Mouse (Mus musculus): ENCODE results near the gene Hoxd13. TPM values are rescaled to one million over a fixed set of nuclear protein-coding genes. Genes with fewer than 3 reads are reported as not detected.
A peak's percentile ranks its signal among the peaks of the same experiment; 100 is the strongest.

Hoxd13 gene
- polyA plus RNA-seq, 2 experiments, result 0.29 TPM; not detected in 1

GRCm38 (mm10) chr2:74699664-74700545 is 31.8 kb downstream of the Hoxd13 start:
- Histone ChIP-seq H3K4me2 (ENCODE audit: low read depth) (no peak overlapping the region), H3K4me1 (replicated peaks; ENCODE audit: control insufficient read depth in 2 of 2, insufficient read depth in 2 of 2, low read length in 1 of 2) (no peaks in the 10 kb centered on the region), H3K27ac (no peak overlapping the region), H3K9me3 (ENCODE audit: control insufficient read depth, low read length) (no peaks in the 10 kb centered on the region), H3K36me3 (replicated peaks; ENCODE audit: control insufficient read depth, insufficient read depth, low read depth) (no peaks in the 10 kb centered on the region), H3K4me3 (ENCODE audit: insufficient read depth in 1 of 2, low read depth in 2 of 2, low read length in 2 of 2) (no peak overlapping the region), H3K9ac (replicated peaks) (no peak overlapping the region), H3K27me3 (ENCODE audit: control insufficient read depth, insufficient read depth, low read length) (peaks cover 99% of the 10 kb centered on the region)
- TF ChIP-seq EP300 (IDR thresholded peaks at IDR 0.05; ENCODE audit: low read depth) (no peak), CTCF (IDR thresholded peaks at IDR 0.05; ENCODE audit: low read depth) (no peak)
- no peak for ATAC-seq (ENCODE audit: insufficient read depth)
- 11% methylated on average over 23 of the region's 23 CpGs for WGBS (ENCODE audit: insufficient replicate concordance)
- DNase-seq (ENCODE audit: low read depth in 3 of 3, low spot score in 3 of 3), result no peak

- no peak for TF ChIP-seq EP300 (IDR thresholded peaks at IDR 0.05; ENCODE audit: low read depth)
- no peak for TF ChIP-seq CTCF (IDR thresholded peaks at IDR 0.05; ENCODE audit: low read depth)
- Histone ChIP-seq H3K27me3 (ENCODE audit: control insufficient read depth, insufficient read depth, low read length) (peaks cover 99% of the 10 kb centered on the region), H3K9ac (replicated peaks) (no peak overlapping the region), H3K4me3 (ENCODE audit: insufficient read depth in 1 of 2, low read depth in 2 of 2, low read length in 2 of 2) (no peak overlapping the region), H3K27ac (no peak overlapping the region), H3K36me3 (replicated peaks; ENCODE audit: control insufficient read depth, insufficient read depth, low read depth) (no peaks in the 10 kb centered on the region), H3K4me1 (replicated peaks; ENCODE audit: control insufficient read depth in 2 of 2, insufficient read depth in 2 of 2, low read length in 1 of 2) (no peaks in the 10 kb centered on the region), H3K4me2 (ENCODE audit: low read depth) (no peak overlapping the region), H3K9me3 (ENCODE audit: control insufficient read depth, low read length) (no peaks in the 10 kb centered on the region)
- WGBS (ENCODE audit: insufficient replicate concordance), result 11% methylated on average over 22 of the region's 22 CpGs
- DNase-seq (ENCODE audit: low read depth in 3 of 3, low spot score in 3 of 3) (no peak), ATAC-seq (ENCODE audit: insufficient read depth) (no peak)
Measured at GRCm38 (mm10) chr2:74700546-74701112, 32.5 kb downstream of the Hoxd13 start.

- Histone ChIP-seq H3K9me3 (ENCODE audit: control insufficient read depth, low read length) (no peaks in the 10 kb centered on the region), H3K9ac (replicated peaks) (no peak overlapping the region), H3K27ac (no peak overlapping the region), H3K36me3 (replicated peaks; ENCODE audit: control insufficient read depth, insufficient read depth, low read depth) (no peaks in the 10 kb centered on the region), H3K4me1 (replicated peaks; ENCODE audit: control insufficient read depth in 2 of 2, insufficient read depth in 2 of 2, low read length in 1 of 2) (no peaks in the 10 kb centered on the region), H3K4me2 (ENCODE audit: low read depth) (no peak overlapping the region), H3K27me3 (ENCODE audit: control insufficient read depth, insufficient read depth, low read length) (peaks cover 98% of the 10 kb centered on the region), H3K4me3 (ENCODE audit: insufficient read depth in 1 of 2, low read depth in 2 of 2, low read length in 2 of 2) (no peak overlapping the region)
- WGBS (ENCODE audit: insufficient replicate concordance), result 16% methylated on average over 17 of the region's 17 CpGs
- ATAC-seq (ENCODE audit: insufficient read depth) (no peak), DNase-seq (ENCODE audit: low read depth in 3 of 3, low spot score in 3 of 3) (peak in 2 of 3 experiments; percentile 14 to 20)
- TF ChIP-seq CTCF (IDR thresholded peaks at IDR 0.05; ENCODE audit: low read depth) (peak; percentile 82), EP300 (IDR thresholded peaks at IDR 0.05; ENCODE audit: low read depth) (no peak)
Measured at GRCm38 (mm10) chr2:74701949-74702819, 34.1 kb downstream of the Hoxd13 start.

GRCm38 (mm10) chr2:74702820-74703219 is 34.7 kb downstream of the Hoxd13 start:
- Histone ChIP-seq H3K27me3 (ENCODE audit: control insufficient read depth, insufficient read depth, low read length) (peaks cover 98% of the 10 kb centered on the region), H3K9me3 (ENCODE audit: control insufficient read depth, low read length) (no peaks in the 10 kb centered on the region), H3K36me3 (replicated peaks; ENCODE audit: control insufficient read depth, insufficient read depth, low read depth) (no peaks in the 10 kb centered on the region), H3K27ac (no peak overlapping the region), H3K9ac (replicated peaks) (no peak overlapping the region), H3K4me3 (ENCODE audit: insufficient read depth in 1 of 2, low read depth in 2 of 2, low read length in 2 of 2) (no peak overlapping the region), H3K4me2 (ENCODE audit: low read depth) (no peak overlapping the region), H3K4me1 (replicated peaks; ENCODE audit: control insufficient read depth in 2 of 2, insufficient read depth in 2 of 2, low read length in 1 of 2) (no peaks in the 10 kb centered on the region)
- 27% methylated on average over 6 of the region's 6 CpGs for WGBS (ENCODE audit: insufficient replicate concordance)
- DNase-seq (ENCODE audit: low read depth in 3 of 3, low spot score in 3 of 3), result no peak
- TF ChIP-seq CTCF (IDR thresholded peaks at IDR 0.05; ENCODE audit: low read depth), result no peak
- ATAC-seq (ENCODE audit: insufficient read depth), result no peak
